Mouse (Mus musculus) heart, postnatal 0 days (tissue): Measurements from ENCODE around the gene Scgb1a1. TPM values are rescaled to one million over a fixed set of nuclear protein-coding genes. Genes with fewer than 3 reads are reported as not detected.

Experiments
- ATAC-seq: fragments of 200-750 bp; cut with Nextera tagmentation; 2 replicates; pipeline ENCODE4 v1.8.0; 2017; ENCODE audit warnings: low read depth, moderate number of reproducible peaks, moderate library complexity; ENCODE audit not compliant: insufficient read depth
- DNase-seq: peaks from one replicate; pipeline ENCODE4 v3.0.0-alpha.2; 2016; ENCODE audit warnings: low spot score
- H3K27ac ChIP-seq: fragments of 300-500 bp; sonication (generic); 2 replicates; pipeline ENCODE4 v1.5.1; 2014; ENCODE audit warnings: low read depth, mild to moderate bottlenecking
- H3K27me3 ChIP-seq: fragments of 300-500 bp; sonication (generic); 2 replicates; pipeline ENCODE4 v1.6.1; 2014; ENCODE audit warnings: low read length, mixed read lengths; ENCODE audit not compliant: control insufficient read depth, insufficient read depth
- H3K36me3 ChIP-seq: fragments of 300-500 bp; sonication (generic); replicated peaks from 2 replicates; pipeline ENCODE4 v1.6.1; 2014; ENCODE audit warnings: low read length, mixed read lengths; ENCODE audit not compliant: control insufficient read depth, insufficient read depth
- H3K4me1 ChIP-seq: fragments of 300-500 bp; sonication (generic); 2 replicates; pipeline ENCODE4 v1.6.1; 2014; ENCODE audit warnings: antibody characterized with exemption; ENCODE audit not compliant: control insufficient read depth, insufficient read depth
- H3K4me2 ChIP-seq: fragments of 300-500 bp; sonication (generic); 2 replicates; pipeline ENCODE4 v1.6.1; 2014; ENCODE audit warnings: low read depth, mild to moderate bottlenecking, low read length, moderate library complexity
- H3K4me3 ChIP-seq: fragments of 300-500 bp; sonication (generic); 2 replicates; pipeline ENCODE4 v1.5.1; 2014; ENCODE audit warnings: low read depth, low read length
- H3K9ac ChIP-seq: fragments of 300-500 bp; sonication (generic); replicated peaks from 2 replicates; pipeline ENCODE4 v1.6.1; 2014; ENCODE audit warnings: low read depth, low read length, mixed read lengths
- H3K9me3 ChIP-seq: fragments of 300-500 bp; sonication (generic); replicated peaks from 2 replicates; pipeline ENCODE4 v1.6.1; 2016; ENCODE audit warnings: low read length; ENCODE audit not compliant: control insufficient read depth
- CTCF ChIP-seq: IDR thresholded peaks from 2 replicates; pipeline ENCODE4 v1.5.1; 2016; ENCODE audit warnings: antibody characterized with exemption, control low read depth, low read depth
- EP300 ChIP-seq: IDR thresholded peaks from 2 replicates; pipeline ENCODE4 v1.6.1; 2016; ENCODE audit warnings: antibody characterized with exemption, low read depth
- WGBS: fragments of 180-500 bp; shearing (Covaris S2); extraction: QIAGEN DNeasy Blood & Tissue Kit; methylation state at CpG from one replicate; pipeline ENCODE4 v1.1.7; 2014; 5-methylcytosine and 5-hydroxymethylcytosine counted together
- polyA plus RNA-seq: library from polyadenylated mRNA; unstranded; fragments of >200 nt; fragmentation: Nextera tagmentation; extraction: Ambion mirVana; gene quantifications from 2 replicates; pipeline ENCODE4 v1.2.1, GENCODE M21; 2015
- total RNA-seq: library from RNA; depleted of rRNA; stranded (reverse); fragments of >200 nt; gene quantifications from 2 replicates; pipeline ENCODE4 v1.2.3, GENCODE M21; 2014; ENCODE audit warnings: low replicate concordance

The Scgb1a1 gene
- total and polyA plus RNA-seq, 2 experiments from 2014 or later: 1.3 TPM; not detected in 1

DNA sequence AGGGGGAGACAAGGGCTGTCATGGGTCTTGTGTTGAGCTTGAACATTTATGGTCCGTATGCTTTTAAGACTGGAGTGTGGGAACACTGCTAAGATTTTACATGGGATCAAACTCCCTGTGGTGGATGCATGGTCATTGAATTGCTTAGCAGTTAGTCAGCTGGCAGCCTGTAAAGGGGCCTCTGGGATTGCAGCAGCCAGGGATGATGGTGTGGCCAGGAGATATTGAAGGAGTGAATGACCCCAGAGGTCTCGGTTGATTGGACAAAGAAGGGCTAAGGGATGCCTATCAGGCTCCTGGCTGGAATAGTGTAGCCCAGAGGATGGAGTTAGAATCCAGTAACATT, 4.8 kb downstream of the Scgb1a1 start:
- no peak overlapping the region for H3K27ac ChIP-seq
- no peak overlapping the region for H3K4me3 ChIP-seq

DNA sequence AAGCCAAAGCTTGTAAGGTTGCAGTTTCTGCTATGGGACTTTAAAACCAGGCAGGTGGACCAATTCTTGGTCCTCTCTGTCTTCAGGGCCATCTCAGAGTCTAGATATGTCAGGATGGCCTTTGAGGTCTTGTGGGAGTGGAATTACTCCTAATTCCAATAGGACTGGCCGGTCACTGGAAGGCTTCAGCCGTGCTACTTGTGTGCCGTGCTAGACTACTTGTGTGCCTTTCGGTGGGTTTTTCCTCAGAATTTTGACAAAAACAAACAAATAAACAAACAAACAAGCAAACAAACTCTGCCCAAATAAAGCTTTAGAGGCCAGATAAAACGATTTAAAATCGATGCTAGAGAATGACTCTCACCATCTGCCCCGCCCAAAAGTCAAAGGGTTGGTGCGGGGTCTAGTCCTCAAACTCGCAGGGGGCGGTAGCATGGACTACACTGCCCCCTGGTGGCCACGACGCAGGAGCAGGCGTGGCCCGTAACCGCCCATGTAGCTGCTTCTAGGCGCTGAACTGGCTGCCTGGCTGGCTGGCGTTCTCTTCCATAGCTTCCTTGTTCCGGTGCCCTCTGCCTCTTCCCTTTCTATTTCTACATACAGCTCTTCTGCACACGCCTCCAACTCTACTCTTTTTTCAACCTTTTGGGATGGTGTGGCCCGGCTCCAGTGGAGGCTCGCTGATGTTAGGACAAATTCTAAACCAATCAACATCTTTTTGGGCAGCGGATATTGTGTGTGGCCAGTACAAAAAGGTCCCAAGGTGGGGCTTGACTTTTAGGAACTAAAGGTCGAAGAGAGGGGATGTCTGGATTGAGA, 5.4 kb downstream of the Scgb1a1 start:
- peaks cover 5% of the 10 kb centered on the region; the same call in 1 of the 2 replicates for H3K4me1 ChIP-seq
- TF ChIP-seq CTCF (peak; percentile 93), EP300 (no peak)
- 17% methylated on average over 23 of the region's 23 CpGs for WGBS
- H3K36me3 ChIP-seq: no peaks in the 10 kb centered on the region
- peak overlapping the region; percentile 29; the same call in 1 of the 2 replicates for H3K9ac ChIP-seq
- H3K27ac ChIP-seq: no peak overlapping the region
- DNase-seq: peak; percentile 78
- peak; percentile 96 for ATAC-seq
- no peaks in the 10 kb centered on the region for H3K27me3 ChIP-seq
- H3K9me3 ChIP-seq: no peaks in the 10 kb centered on the region
- H3K4me2 ChIP-seq: peak overlapping the region; percentile 54
- H3K4me3 ChIP-seq: peak overlapping the region; percentile 18

More for the DNA sequence above, 4.8 kb downstream of the Scgb1a1 start:
- ATAC-seq (no peak), DNase-seq (no peak)
- no peaks in the 10 kb centered on the region for H3K27me3 ChIP-seq
- H3K4me2 ChIP-seq: peak overlapping the region; percentile 54
- no peaks in the 10 kb centered on the region for H3K36me3 ChIP-seq
- WGBS: 85% methylated on average over 2 of the region's 2 CpGs
- H3K9ac ChIP-seq: 0 out of 2 replicates have a peak overlapping the region, but pooled peaks have one; percentile 29
- peaks cover 5% of the 10 kb centered on the region; the same call in 1 of the 2 replicates for H3K4me1 ChIP-seq
- H3K9me3 ChIP-seq: no peaks in the 10 kb centered on the region
- no peak for TF ChIP-seq CTCF
- no peak for TF ChIP-seq EP300

DNA sequence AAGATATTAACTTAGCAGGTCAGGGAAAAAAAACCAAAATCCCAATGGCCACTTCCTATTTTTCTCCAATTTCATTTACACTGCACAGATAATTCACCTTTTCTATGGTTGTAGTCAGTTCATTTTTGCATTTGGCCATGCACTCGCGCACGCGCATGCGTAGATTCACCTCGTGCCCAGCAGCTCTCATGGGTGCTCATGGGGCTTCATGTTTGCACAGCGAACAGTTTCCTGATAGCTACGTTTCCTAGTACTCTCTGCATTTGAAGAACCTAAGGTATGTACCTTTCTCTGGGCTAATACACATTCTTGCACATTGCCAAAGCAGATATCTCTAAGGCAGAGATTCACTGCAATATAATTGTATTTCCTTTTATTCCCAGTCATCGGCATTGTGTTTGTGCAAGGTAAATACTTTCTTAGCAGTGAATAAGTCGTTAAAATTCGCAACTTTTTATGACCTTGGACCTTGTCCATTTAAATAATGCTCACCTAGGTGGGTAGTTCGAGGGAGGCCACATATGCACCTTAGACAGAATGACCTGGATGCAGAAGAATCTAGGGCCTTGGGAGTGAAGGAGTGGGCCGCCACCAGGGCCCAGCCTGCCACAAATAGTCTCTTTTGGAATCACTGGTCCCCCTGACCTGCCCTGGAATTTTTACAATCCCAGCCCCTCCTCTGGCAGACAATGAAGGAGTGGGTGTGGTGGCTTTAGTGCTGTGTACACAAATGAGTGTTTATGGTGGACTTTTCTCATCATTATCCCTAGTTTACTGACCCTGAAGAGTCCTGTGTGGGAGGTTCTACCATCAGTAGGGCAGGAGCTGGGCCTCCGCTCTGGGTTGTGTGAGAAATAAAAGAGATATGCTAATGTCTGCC, 6.2 kb downstream of the Scgb1a1 start:
- H3K27ac ChIP-seq: no peak overlapping the region; the same call in 1 of the 2 replicates
- DNase-seq (no peak), ATAC-seq (no peak)
- 87% methylated on average over 14 of the region's 14 CpGs for WGBS
- H3K4me3 ChIP-seq: no peak overlapping the region
- H3K9ac ChIP-seq: no peak overlapping the region
- TF ChIP-seq EP300 (no peak), CTCF (no peak)
- no peak overlapping the region for H3K4me2 ChIP-seq
- no peaks in the 10 kb centered on the region for H3K27me3 ChIP-seq
- no peaks in the 10 kb centered on the region for H3K9me3 ChIP-seq
- peaks cover 5% of the 10 kb centered on the region; the same call in 1 of the 2 replicates for H3K4me1 ChIP-seq
- H3K36me3 ChIP-seq: no peaks in the 10 kb centered on the region

DNA sequence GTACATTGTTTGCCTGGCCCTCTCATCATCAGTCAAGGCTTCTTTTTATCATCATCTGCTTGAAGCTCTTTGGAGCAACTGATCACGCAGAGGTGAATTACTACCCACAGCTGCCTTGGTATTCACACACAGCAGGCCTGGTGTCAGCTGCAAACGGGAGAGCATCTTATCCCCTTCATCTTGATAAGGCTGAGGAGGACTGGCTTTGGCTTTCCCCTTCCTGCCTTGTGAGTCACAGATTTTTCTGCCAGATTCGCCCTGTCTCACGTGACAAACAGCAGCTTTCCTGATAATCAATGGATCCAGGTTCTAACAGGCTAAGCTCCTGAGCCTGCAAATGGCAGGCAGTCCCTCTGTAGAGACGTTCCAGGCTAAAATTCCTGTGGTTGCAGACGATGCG, 7.8 kb downstream of the Scgb1a1 start:
- no peak for ATAC-seq
- 36% methylated on average over 7 of the region's 7 CpGs for WGBS

DNA sequence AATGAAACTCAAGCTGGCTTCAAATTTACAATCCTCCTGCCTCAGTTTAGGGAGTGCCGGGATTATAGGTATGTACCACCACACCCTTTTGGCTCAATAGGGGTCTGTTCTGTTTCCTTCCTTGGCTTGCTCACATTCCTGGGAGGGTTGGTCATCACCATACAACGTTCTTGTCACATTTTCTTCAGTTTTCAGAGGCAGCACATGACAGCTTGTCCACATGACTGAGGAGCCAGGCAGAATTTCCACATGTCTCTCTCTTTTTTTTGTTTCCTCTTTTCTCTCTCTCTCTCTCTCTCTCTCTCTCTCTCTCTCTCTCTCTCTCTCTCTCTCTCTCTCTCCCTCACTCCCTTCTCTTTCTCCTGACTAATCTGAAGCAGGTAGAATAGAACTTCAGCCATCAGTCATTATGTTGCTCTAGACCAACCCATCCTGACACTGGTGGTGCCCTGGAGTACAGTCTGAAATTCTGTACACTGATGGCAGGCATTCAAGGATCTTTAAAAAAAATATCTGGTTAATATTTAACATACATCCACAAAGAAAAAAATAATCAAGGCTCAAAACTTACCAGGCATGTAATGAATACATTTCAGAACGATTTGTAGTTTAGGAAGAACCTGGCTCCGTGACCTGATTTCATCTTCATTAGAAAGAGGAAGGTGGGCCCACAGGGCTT, 10.6 kb downstream of the Scgb1a1 start:
- ATAC-seq (no peak), DNase-seq (no peak)
- Histone ChIP-seq H3K27me3 (no peaks in the 10 kb centered on the region), H3K27ac (no peak overlapping the region), H3K9me3 (no peaks in the 10 kb centered on the region), H3K4me2 (no peak overlapping the region), H3K9ac (no peak overlapping the region), H3K36me3 (no peaks in the 10 kb centered on the region), H3K4me3 (no peak overlapping the region), H3K4me1 (0 out of 2 replicates have a peak, but pooled peaks cover 1% of the 10 kb centered on the region)
- WGBS: 58% methylated on average over 4 of the region's 4 CpGs
- no peak for TF ChIP-seq CTCF
- no peak for TF ChIP-seq EP300

More for the DNA sequence above, 7.8 kb downstream of the Scgb1a1 start:
- Histone ChIP-seq H3K4me2 (no peak overlapping the region), H3K27me3 (no peaks in the 10 kb centered on the region), H3K27ac (no peak overlapping the region), H3K36me3 (no peaks in the 10 kb centered on the region), H3K9me3 (no peaks in the 10 kb centered on the region), H3K4me3 (no peak overlapping the region), H3K4me1 (peaks cover 5% of the 10 kb centered on the region; the same call in 1 of the 2 replicates), H3K9ac (no peak overlapping the region)
- DNase-seq: no peak
- TF ChIP-seq CTCF (no peak), EP300 (no peak)
